Mouse (Mus musculus): ENCODE data around the gene Nrg3.

GRCm38 (mm10) chr14:39191946-39192345 lies 280.9 kb downstream of the Nrg3 start:
- TF ChIP-seq MAFK (IDR thresholded peaks at IDR 0.05; ENCODE audit: borderline replicate concordance, low read depth, low read length) (no peak), RAD21 (IDR thresholded peaks at IDR 0.05; ENCODE audit: low read depth, low read length) (no peak)

Data from MEL (cell line).